Mouse (Mus musculus) gonadal fat pad, adult 2 months (tissue): ENCODE measurements around the gene Slc7a12. TPM values are rescaled to one million over a fixed set of nuclear protein-coding genes. Genes with fewer than 3 reads are reported as not detected.

Experiments
- DNase-seq: peaks from one replicate; pipeline ENCODE4 v3.0.0-alpha.2; 2012; ENCODE audit warnings: low read depth
- polyA plus RNA-seq: library from polyadenylated mRNA; depleted of rRNA; stranded (reverse); fragments of >200 nt; gene quantifications from 2 replicates; pipeline ENCODE4 v1.2.3, GENCODE M21; 2012; rRNA removed

The Slc7a12 gene
- 0.30 TPM in 1 of 2 replicates, not detected in the other for polyA plus RNA-seq

GRCm38 (mm10) chr3:14480397-14480796 lies at the start of gene Slc7a12:
TSS of gene Slc7a12 (plus strand) at chr3:14480697.
- DNase-seq: no peak

GRCm38 (mm10) chr3:14432381-14432780 lies 48.1 kb upstream of the Slc7a12 start:
- DNase-seq: no peak

GRCm38 (mm10) chr3:14446015-14446414 lies 34.5 kb upstream of the Slc7a12 start:
- no peak for DNase-seq

- DNase-seq: no peak
These were observed 33.8 kb upstream of the Slc7a12 start for GRCm38 (mm10) chr3:14446691-14447090.

Other genes with a start within 250 kb of the Slc7a12 start
- gene 1810022K09Rik, start 130.6 kb downstream of the Slc7a12 start, polyA plus RNA-seq: 10.7 and 12.6 TPM in 2 replicates
- gene Car13, start 161.0 kb downstream of the Slc7a12 start, polyA plus RNA-seq: 4.0 and 5.9 TPM in 2 replicates